Mouse (Mus musculus) midbrain, embryonic 14.5 days (tissue): ENCODE results near the gene Jazf1. TPM values are rescaled to one million over a fixed set of nuclear protein-coding genes. Genes with fewer than 3 reads are reported as not detected.
A peak's percentile ranks its signal among the peaks of the same experiment; 100 is the strongest.

Source experiments
- ATAC-seq: fragments of 200-750 bp; cut with Nextera tagmentation; 2 replicates; pipeline ENCODE4 v1.8.0; 2017; ENCODE audit warnings: moderate number of reproducible peaks, moderate library complexity; ENCODE audit not compliant: low FRiP score, low TSS enrichment
- DNase-seq: peaks from one replicate; pipeline ENCODE4 v3.0.0-alpha.2; 2015
- H3K27ac ChIP-seq: fragments of 300-500 bp; sonication (generic); replicated peaks from 2 replicates; pipeline ENCODE4 v1.5.1; 2014; ENCODE audit warnings: mild to moderate bottlenecking, low read depth, low read length, moderate library complexity
- H3K27me3 ChIP-seq: fragments of 300-500 bp; sonication (generic); 2 replicates; pipeline ENCODE4 v1.6.1; 2014; ENCODE audit warnings: low read length, control low read depth, mixed read lengths; ENCODE audit not compliant: control insufficient read depth, insufficient read depth
- H3K36me3 ChIP-seq: fragments of 300-500 bp; sonication (generic); 2 replicates; pipeline ENCODE4 v1.6.1; 2014; ENCODE audit warnings: low read length, control low read depth; ENCODE audit not compliant: control insufficient read depth, insufficient read depth
- H3K4me1 ChIP-seq: fragments of 300-500 bp; sonication (generic); 2 replicates; pipeline ENCODE4 v1.6.1; 2014; ENCODE audit warnings: mild to moderate bottlenecking, antibody characterized with exemption, low read length, control low read depth; ENCODE audit not compliant: control insufficient read depth, insufficient read depth
- H3K4me2 ChIP-seq: fragments of 300-500 bp; sonication (generic); 2 replicates; pipeline ENCODE4 v1.6.1; 2014; ENCODE audit warnings: mild to moderate bottlenecking, low read length, moderate library complexity
- H3K4me3 ChIP-seq: fragments of 300-500 bp; sonication (generic); replicated peaks from 2 replicates; pipeline ENCODE4 v1.5.1; 2014; ENCODE audit warnings: low read depth, low read length
- H3K9ac ChIP-seq: fragments of 300-500 bp; sonication (generic); replicated peaks from 2 replicates; pipeline ENCODE4 v1.6.1; 2014; ENCODE audit warnings: mild to moderate bottlenecking, low read length, moderate library complexity
- H3K9me3 ChIP-seq: fragments of 300-500 bp; sonication (generic); 2 replicates; pipeline ENCODE4 v1.6.1; 2016; ENCODE audit warnings: low read length, control low read depth, mixed read lengths; ENCODE audit not compliant: control insufficient read depth
- WGBS: fragments of 180-500 bp; shearing (Covaris S2); extraction: QIAGEN DNeasy Blood & Tissue Kit; methylation state at CpG from one replicate; pipeline ENCODE4 v1.1.7; 2014; 5-methylcytosine and 5-hydroxymethylcytosine counted together
- polyA plus RNA-seq: library from polyadenylated mRNA; unstranded; fragments of >200 nt; fragmentation: Nextera tagmentation; extraction: Ambion mirVana; gene quantifications from 2 replicates; pipeline ENCODE4 v1.2.1, GENCODE M21; 2014

Gene Jazf1
- polyA plus RNA-seq, 1 experiment from 2014 or later = 39.6 TPM

- WGBS = 72% methylated on average over 7 of the region's 7 CpGs
- ATAC-seq = no peak
Measured at GRCm38 (mm10) chr6:52919442-52919841, 149.0 kb downstream of the Jazf1 start.

GRCm38 (mm10) chr6:52918980-52919379, 149.5 kb downstream of the Jazf1 start:
- Histone ChIP-seq H3K27ac (no peak overlapping the region), H3K36me3 (no peaks in the 10 kb centered on the region), H3K4me1 (no peaks in the 10 kb centered on the region), H3K9me3 (no peaks in the 10 kb centered on the region), H3K4me2 (no peak overlapping the region), H3K4me3 (no peak overlapping the region), H3K27me3 (no peaks in the 10 kb centered on the region), H3K9ac (no peak overlapping the region)
- WGBS = 4% methylated on average over 2 of the region's 2 CpGs
- DNase-seq = peak; percentile 92
- ATAC-seq = no peak

More at GRCm38 (mm10) chr6:52919442-52919841, 149.0 kb downstream of the Jazf1 start:
- DNase-seq = no peak
- Histone ChIP-seq H3K9me3 (no peaks in the 10 kb centered on the region), H3K4me3 (no peak overlapping the region), H3K36me3 (no peaks in the 10 kb centered on the region), H3K27me3 (no peaks in the 10 kb centered on the region), H3K4me1 (no peaks in the 10 kb centered on the region), H3K4me2 (no peak overlapping the region), H3K27ac (no peak overlapping the region), H3K9ac (no peak overlapping the region)

DNA sequence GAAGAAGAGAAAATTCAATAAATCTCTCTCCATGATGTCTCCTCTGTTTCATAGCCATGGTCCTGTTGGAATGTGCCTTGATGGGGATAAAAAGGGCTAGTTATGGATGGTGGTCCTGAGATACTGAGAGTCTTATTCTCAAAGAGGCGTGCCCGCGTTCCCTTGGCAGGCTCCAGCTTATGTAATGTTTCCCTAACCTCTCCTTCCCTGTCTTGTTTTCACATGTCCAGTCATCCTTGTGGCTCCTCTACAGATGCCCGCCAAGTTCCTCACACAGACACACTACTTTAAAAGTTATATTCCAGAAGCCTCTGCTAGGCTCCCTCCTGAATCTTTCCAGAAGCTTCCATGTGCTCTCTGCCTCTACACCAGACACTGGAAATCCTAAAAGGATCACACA, 151.0 kb downstream of the Jazf1 start:
- Histone ChIP-seq H3K9me3 (no peaks in the 10 kb centered on the region), H3K9ac (no peak overlapping the region), H3K4me1 (0 out of 2 replicates have a peak, but pooled peaks cover 3% of the 10 kb centered on the region), H3K36me3 (no peaks in the 10 kb centered on the region), H3K4me3 (no peak overlapping the region), H3K27ac (no peak overlapping the region), H3K27me3 (no peaks in the 10 kb centered on the region), H3K4me2 (no peak overlapping the region)
- ATAC-seq = no peak
- 96% methylated on average over 4 of the region's 4 CpGs for WGBS
- no peak for DNase-seq

- H3K36me3 ChIP-seq = no peaks in the 10 kb centered on the region
- no peak overlapping the region for H3K4me3 ChIP-seq
- H3K4me1 ChIP-seq = 0 out of 2 replicates have a peak, but pooled peaks cover 5% of the 10 kb centered on the region
- H3K9ac ChIP-seq = no peak overlapping the region
- H3K27ac ChIP-seq = no peak overlapping the region
- no peaks in the 10 kb centered on the region for H3K27me3 ChIP-seq
- H3K4me2 ChIP-seq = no peak overlapping the region
- 72% methylated on average over 3 of the region's 3 CpGs for WGBS
- no peak for ATAC-seq
- no peak for DNase-seq
- H3K9me3 ChIP-seq = no peaks in the 10 kb centered on the region
Measured at GRCm38 (mm10) chr6:52916836-52917376, 151.5 kb downstream of the Jazf1 start.

DNA sequence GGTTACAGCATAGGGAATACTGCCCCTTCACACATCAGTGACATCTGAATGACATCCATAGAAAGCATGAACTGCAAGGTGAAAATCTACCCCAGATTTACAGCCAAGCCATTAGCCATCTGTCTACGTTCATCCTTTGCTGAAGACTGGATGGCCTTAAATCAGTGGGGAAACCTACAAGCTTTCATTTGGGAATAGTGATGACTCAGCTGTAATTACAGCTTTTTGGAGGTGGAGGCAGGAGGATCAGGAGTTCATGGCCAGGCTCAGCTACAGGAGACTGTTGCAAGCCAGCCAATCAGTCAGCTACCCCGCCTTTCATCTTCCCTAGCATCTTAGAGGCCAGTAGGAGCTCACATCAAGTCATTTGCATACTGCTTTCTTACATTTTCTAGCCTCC, 153.5 kb downstream of the Jazf1 start:
- no peak overlapping the region for H3K27ac ChIP-seq
- no peaks in the 10 kb centered on the region for H3K9me3 ChIP-seq
- ATAC-seq (no peak), DNase-seq (no peak)
- no peak overlapping the region for H3K4me2 ChIP-seq
- H3K9ac ChIP-seq = no peak overlapping the region
- no peak overlapping the region for H3K4me3 ChIP-seq
- 0 out of 2 replicates have a peak, but pooled peaks cover 5% of the 10 kb centered on the region for H3K4me1 ChIP-seq
- 84% methylated on average over 2 of the region's 2 CpGs for WGBS
- H3K27me3 ChIP-seq = no peaks in the 10 kb centered on the region
- no peaks in the 10 kb centered on the region for H3K36me3 ChIP-seq

- ATAC-seq (no peak), DNase-seq (no peak)
Measured at GRCm38 (mm10) chr6:52912143-52912918, 156.1 kb downstream of the Jazf1 start.

GRCm38 (mm10) chr6:52906801-52907200, 161.6 kb downstream of the Jazf1 start:
- 0 out of 2 replicates have a peak, but pooled peaks cover 3% of the 10 kb centered on the region for H3K4me1 ChIP-seq
- no peak overlapping the region for H3K9ac ChIP-seq
- H3K9me3 ChIP-seq = no peaks in the 10 kb centered on the region
- no peak overlapping the region for H3K27ac ChIP-seq
- no peaks in the 10 kb centered on the region for H3K36me3 ChIP-seq
- ATAC-seq = no peak
- H3K4me3 ChIP-seq = no peak overlapping the region
- no peaks in the 10 kb centered on the region for H3K27me3 ChIP-seq
- 81% methylated on average over 5 of the region's 5 CpGs for WGBS
- DNase-seq = no peak
- no peak overlapping the region for H3K4me2 ChIP-seq

More at GRCm38 (mm10) chr6:52912143-52912918, 156.1 kb downstream of the Jazf1 start:
- WGBS = 74% methylated on average over 5 of the region's 5 CpGs
- H3K27ac ChIP-seq = no peak overlapping the region
- no peak overlapping the region for H3K4me3 ChIP-seq
- no peak overlapping the region for H3K9ac ChIP-seq
- H3K27me3 ChIP-seq = no peaks in the 10 kb centered on the region
- H3K36me3 ChIP-seq = no peaks in the 10 kb centered on the region
- H3K4me1 ChIP-seq = 0 out of 2 replicates have a peak, but pooled peaks cover 5% of the 10 kb centered on the region
- H3K4me2 ChIP-seq = no peak overlapping the region
- no peaks in the 10 kb centered on the region for H3K9me3 ChIP-seq

GRCm38 (mm10) chr6:52905100-52905499, 163.3 kb downstream of the Jazf1 start:
- DNase-seq (no peak), ATAC-seq (no peak)
- 73% methylated on average over 3 of the region's 3 CpGs for WGBS
- Histone ChIP-seq H3K9me3 (no peaks in the 10 kb centered on the region), H3K9ac (no peak overlapping the region), H3K4me1 (0 out of 2 replicates have a peak, but pooled peaks cover 3% of the 10 kb centered on the region), H3K4me3 (no peak overlapping the region), H3K4me2 (no peak overlapping the region), H3K27me3 (no peaks in the 10 kb centered on the region), H3K36me3 (no peaks in the 10 kb centered on the region), H3K27ac (no peak overlapping the region)
